Mouse (Mus musculus) limb, embryonic 13.5 days (tissue): ENCODE measurements around the gene Naa80. TPM values are rescaled to one million over a fixed set of nuclear protein-coding genes. Genes with fewer than 3 reads are reported as not detected.

Experiments
- ATAC-seq: fragments of 200-750 bp; cut with Nextera tagmentation; 2 replicates; pipeline ENCODE4 v1.8.0; 2017; ENCODE audit warnings: low read depth, moderate number of reproducible peaks, moderate TSS enrichment; ENCODE audit not compliant: low FRiP score
- H3K27ac ChIP-seq: fragments of 300-500 bp; sonication (generic); 2 replicates; pipeline ENCODE4 v1.5.1; 2015; ENCODE audit warnings: inconsistent platforms, mild to moderate bottlenecking, moderate library complexity
- H3K27me3 ChIP-seq: fragments of 300-500 bp; sonication (generic); 2 replicates; pipeline ENCODE4 v1.6.1; 2015; ENCODE audit warnings: mild to moderate bottlenecking, inconsistent platforms
- H3K36me3 ChIP-seq: fragments of 300-500 bp; sonication (generic); 2 replicates; pipeline ENCODE4 v1.6.1; 2015; ENCODE audit warnings: inconsistent platforms, mild to moderate bottlenecking, moderate library complexity
- H3K4me1 ChIP-seq: fragments of 300-500 bp; sonication (generic); 2 replicates; pipeline ENCODE4 v1.6.1; 2015; ENCODE audit warnings: inconsistent platforms
- H3K4me2 ChIP-seq: fragments of 300-500 bp; sonication (generic); replicated peaks from 2 replicates; pipeline ENCODE4 v1.6.1; 2015; ENCODE audit warnings: inconsistent platforms, mild to moderate bottlenecking, moderate library complexity
- H3K4me3 ChIP-seq: fragments of 300-500 bp; sonication (generic); 2 replicates; pipeline ENCODE4 v1.5.1; 2015; ENCODE audit warnings: moderate library complexity, mild to moderate bottlenecking, inconsistent platforms
- H3K9ac ChIP-seq: fragments of 300-500 bp; sonication (generic); 2 replicates; pipeline ENCODE4 v1.6.1; 2015; ENCODE audit warnings: mild to moderate bottlenecking, inconsistent platforms
- H3K9me3 ChIP-seq: fragments of 300-500 bp; sonication (generic); 2 replicates; pipeline ENCODE4 v1.6.1; 2016; ENCODE audit warnings: inconsistent platforms
- WGBS: fragments of 180-500 bp; shearing (Covaris S2); methylation state at CpG from one replicate; pipeline ENCODE4 v1.1.7; 2015; 5-methylcytosine and 5-hydroxymethylcytosine counted together
- polyA plus RNA-seq: library from polyadenylated mRNA; unstranded; fragments of >200 nt; fragmentation: Nextera tagmentation; extraction: Ambion mirVana; gene quantifications from 2 replicates; pipeline ENCODE4 v1.2.1, GENCODE M21; 2015

Naa80 gene
- polyA plus RNA-seq, 1 experiment from 2014 or later = 19.6 TPM

GRCm38 (mm10) chr9:107629411-107629730 is 50.7 kb downstream of the Naa80 start:
- no peaks in the 10 kb centered on the region for H3K27me3 ChIP-seq
- peak overlapping the region; percentile 55; the same call in 1 of the 2 replicates for H3K27ac ChIP-seq
- no peak for ATAC-seq
- peak overlapping the region; percentile 35; the same call in 1 of the 2 replicates for H3K9ac ChIP-seq
- H3K9me3 ChIP-seq = no peaks in the 10 kb centered on the region
- peaks cover 43% of the 10 kb centered on the region for H3K36me3 ChIP-seq
- no peak overlapping the region for H3K4me3 ChIP-seq
- peak overlapping the region; percentile 100 for H3K4me2 ChIP-seq
- 30% methylated on average over 4 of the region's 4 CpGs for WGBS
- peaks cover 81% of the 10 kb centered on the region for H3K4me1 ChIP-seq

DNA sequence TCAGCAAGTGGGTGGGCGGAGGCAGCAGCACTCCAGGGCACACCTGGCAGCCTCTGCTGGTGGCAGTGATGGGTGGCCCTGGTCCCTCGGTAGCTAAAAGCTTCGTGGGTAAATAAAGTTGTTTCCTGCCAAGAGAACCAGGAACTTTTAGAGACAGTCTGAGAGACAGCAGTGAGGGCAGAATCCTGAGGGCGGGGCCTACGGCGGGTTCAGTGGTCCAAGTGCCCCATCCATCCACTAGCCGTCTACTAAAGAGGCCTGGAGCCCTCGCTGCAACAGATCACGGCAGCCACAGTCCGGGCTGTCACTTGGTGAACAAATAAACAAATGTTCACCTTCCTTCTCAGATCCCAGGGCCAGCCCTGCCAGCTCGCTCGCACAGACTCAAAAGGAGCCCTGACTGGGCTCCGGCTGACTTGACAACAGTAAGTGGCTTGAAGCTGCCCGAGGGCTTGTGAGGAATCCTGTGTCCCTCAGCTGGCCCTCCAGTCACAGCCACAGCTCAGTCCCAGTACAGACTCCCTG is 51.3 kb downstream of the Naa80 start:
- Histone ChIP-seq H3K9me3 (no peaks in the 10 kb centered on the region), H3K27ac (peak overlapping the region; percentile 92), H3K27me3 (no peaks in the 10 kb centered on the region), H3K36me3 (peaks cover 37% of the 10 kb centered on the region), H3K4me2 (peak overlapping the region; percentile 100), H3K4me3 (peak overlapping the region; percentile 16), H3K4me1 (peaks cover 81% of the 10 kb centered on the region), H3K9ac (peak overlapping the region; percentile 59)
- WGBS = 13% methylated on average over 14 of the region's 14 CpGs
- ATAC-seq = no peak

DNA sequence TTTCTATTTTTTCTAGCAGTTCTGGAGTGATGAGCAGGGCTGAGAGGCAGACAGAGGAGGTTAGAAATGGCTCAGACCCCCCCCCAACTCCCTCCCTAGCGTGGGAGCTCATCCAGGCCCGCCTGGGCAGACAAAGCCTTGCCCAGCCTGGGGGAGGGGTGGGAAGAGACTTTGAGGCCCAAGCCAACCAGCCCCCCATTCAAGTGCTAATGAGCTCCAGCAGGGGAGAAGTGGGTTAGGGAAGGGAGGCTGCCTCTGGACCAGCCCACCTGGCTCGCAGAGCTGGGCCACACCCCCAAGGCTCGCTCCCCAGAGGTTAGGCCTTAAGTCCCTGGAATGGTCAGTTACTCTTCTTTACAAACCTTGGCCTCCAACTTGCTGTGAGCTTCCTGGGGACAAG is 51.9 kb downstream of the Naa80 start:
- Histone ChIP-seq H3K4me1 (peaks cover 81% of the 10 kb centered on the region), H3K4me3 (peak overlapping the region; percentile 16), H3K4me2 (peak overlapping the region; percentile 100), H3K27ac (peak overlapping the region; percentile 92), H3K9me3 (no peaks in the 10 kb centered on the region), H3K9ac (peak overlapping the region; percentile 59), H3K27me3 (no peaks in the 10 kb centered on the region), H3K36me3 (peaks cover 31% of the 10 kb centered on the region)
- 10% methylated on average over 4 of the region's 4 CpGs for WGBS
- ATAC-seq = no peak

GRCm38 (mm10) chr9:107631311-107631826 is 52.7 kb downstream of the Naa80 start:
- H3K9ac ChIP-seq = peak overlapping the region; percentile 93; the same call in 1 of the 2 replicates
- no peak for ATAC-seq
- 71% methylated on average over 9 of the region's 9 CpGs for WGBS
- peaks cover 80% of the 10 kb centered on the region for H3K4me1 ChIP-seq
- peak overlapping the region; percentile 92; the same call in 1 of the 2 replicates for H3K4me3 ChIP-seq
- peaks cover 30% of the 10 kb centered on the region; the same call in 1 of the 2 replicates for H3K36me3 ChIP-seq
- peak overlapping the region; percentile 92; the same call in 1 of the 2 replicates for H3K27ac ChIP-seq
- no peaks in the 10 kb centered on the region for H3K9me3 ChIP-seq
- no peaks in the 10 kb centered on the region for H3K27me3 ChIP-seq
- H3K4me2 ChIP-seq = peak overlapping the region; percentile 100

DNA sequence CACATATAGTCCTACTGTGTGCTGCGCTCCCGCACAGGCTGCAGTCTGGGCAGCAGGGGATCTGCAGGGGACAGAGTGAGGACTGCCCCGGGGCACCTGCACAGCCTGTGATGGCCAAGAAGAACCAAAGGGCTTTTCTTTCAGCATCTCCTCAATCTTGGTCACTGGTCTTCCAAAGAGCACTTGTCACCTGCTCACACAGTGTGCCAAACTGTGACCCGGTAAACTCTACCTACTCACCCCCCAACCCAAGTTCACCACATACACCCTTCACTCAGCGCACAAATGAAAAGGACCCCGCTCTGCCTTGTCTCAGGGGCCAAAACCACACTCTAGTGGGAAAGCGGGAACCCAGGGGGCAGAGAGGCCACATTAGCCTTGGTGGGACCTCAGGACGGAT is 53.2 kb downstream of the Naa80 start:
- Histone ChIP-seq H3K4me2 (peak overlapping the region; percentile 100), H3K27ac (peak overlapping the region; percentile 92; the same call in 1 of the 2 replicates), H3K27me3 (no peaks in the 10 kb centered on the region), H3K4me1 (peaks cover 79% of the 10 kb centered on the region), H3K36me3 (peaks cover 30% of the 10 kb centered on the region; the same call in 1 of the 2 replicates), H3K9ac (peak overlapping the region; percentile 93; the same call in 1 of the 2 replicates), H3K4me3 (peak overlapping the region; percentile 92), H3K9me3 (no peaks in the 10 kb centered on the region)
- no peak for ATAC-seq
- 91% methylated on average over 8 of the region's 8 CpGs for WGBS

DNA sequence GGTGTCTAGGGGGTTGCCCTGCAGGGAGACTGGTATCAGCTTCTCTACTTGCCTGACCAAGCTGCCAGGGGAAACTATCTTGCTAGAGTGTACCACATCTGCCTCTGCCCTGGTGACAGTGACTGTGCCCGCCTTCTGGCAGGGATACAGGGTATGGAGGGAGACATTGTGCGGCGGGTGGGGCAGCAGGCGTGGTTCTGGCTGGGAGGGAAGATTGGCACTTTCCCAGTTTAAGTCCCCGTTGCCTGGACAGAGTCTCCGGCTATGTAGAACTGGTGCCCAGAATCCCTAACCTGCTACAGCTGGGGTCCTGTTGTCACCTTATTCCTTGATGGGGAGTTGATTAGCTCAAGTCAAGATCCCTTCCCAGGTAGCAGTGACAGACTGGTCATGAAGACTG is 53.8 kb downstream of the Naa80 start:
- peak overlapping the region; percentile 93 for H3K9ac ChIP-seq
- ATAC-seq = no peak
- peaks cover 79% of the 10 kb centered on the region for H3K4me1 ChIP-seq
- WGBS = 57% methylated on average over 6 of the region's 6 CpGs
- H3K9me3 ChIP-seq = no peaks in the 10 kb centered on the region
- peak overlapping the region; percentile 100 for H3K4me2 ChIP-seq
- peaks cover 29% of the 10 kb centered on the region; the same call in 1 of the 2 replicates for H3K36me3 ChIP-seq
- H3K27ac ChIP-seq = peak overlapping the region; percentile 88
- peak overlapping the region; percentile 92 for H3K4me3 ChIP-seq
- H3K27me3 ChIP-seq = no peaks in the 10 kb centered on the region

GRCm38 (mm10) chr9:107633091-107633660 is 54.5 kb downstream of the Naa80 start:
- Histone ChIP-seq H3K4me2 (peak overlapping the region; percentile 100), H3K27me3 (no peaks in the 10 kb centered on the region), H3K36me3 (peaks cover 24% of the 10 kb centered on the region; the same call in 1 of the 2 replicates), H3K4me3 (peak overlapping the region; percentile 92), H3K27ac (peak overlapping the region; percentile 88), H3K9me3 (no peaks in the 10 kb centered on the region), H3K9ac (peak overlapping the region; percentile 93), H3K4me1 (peaks cover 74% of the 10 kb centered on the region)
- ATAC-seq = peak; percentile 16; the same call in 1 of the 2 replicates
- 1% methylated on average over 31 of the region's 33 CpGs for WGBS

Other genes starting within 250 kb of the Naa80 start
- 12.6 and 14.4 TPM in 2 replicates for gene Hemk1, start 240.5 kb upstream of the Naa80 start, polyA plus RNA-seq
- gene 6430571L13Rik, start 238.3 kb upstream of the Naa80 start, polyA plus RNA-seq = 1.1 TPM in 2 replicates
- 0.56 and 0.68 TPM in 2 replicates for gene Cacna2d2, start 179.3 kb upstream of the Naa80 start, polyA plus RNA-seq
- gene Tmem115, start 44.9 kb upstream of the Naa80 start, polyA plus RNA-seq = 46.9 and 47.8 TPM in 2 replicates
- 21.1 and 21.2 TPM in 2 replicates for gene Cyb561d2, start 36.7 kb upstream of the Naa80 start, polyA plus RNA-seq
- 41.8 and 44.2 TPM in 2 replicates for gene Nprl2, start 36.7 kb upstream of the Naa80 start, polyA plus RNA-seq
- gene Zmynd10, start 31.6 kb upstream of the Naa80 start, polyA plus RNA-seq = 1.7 and 2.1 TPM in 2 replicates
- 77.1 and 83.2 TPM in 2 replicates for gene Rassf1, start 27.3 kb upstream of the Naa80 start, polyA plus RNA-seq
- 43.7 and 46.5 TPM in 2 replicates for gene Tusc2, start 15.6 kb upstream of the Naa80 start, polyA plus RNA-seq
- gene Hyal2, start 10.9 kb upstream of the Naa80 start, polyA plus RNA-seq = 127 and 130 TPM in 2 replicates
- 13.4 and 15.5 TPM in 2 replicates for gene Hyal1, start 2.0 kb upstream of the Naa80 start, polyA plus RNA-seq
- 1.5 and 1.7 TPM in 2 replicates for gene Hyal3, start 1.9 kb downstream of the Naa80 start, polyA plus RNA-seq
- gene Ifrd2, start 8.8 kb downstream of the Naa80 start, polyA plus RNA-seq = 44.3 and 49.5 TPM in 2 replicates
- gene Sema3b, start 30.3 kb downstream of the Naa80 start, polyA plus RNA-seq = 8.0 and 8.6 TPM in 2 replicates
- 383 and 392 TPM in 2 replicates for gene Gnai2, start 56.5 kb downstream of the Naa80 start, polyA plus RNA-seq
- 4.3 and 5.3 TPM in 2 replicates for gene Slc38a3, start 90.6 kb downstream of the Naa80 start, polyA plus RNA-seq
- gene Gnat1, start 100.8 kb downstream of the Naa80 start, polyA plus RNA-seq = 0.74 and 1.0 TPM in 2 replicates
- 31.8 and 32.1 TPM in 2 replicates for gene Sema3f, start 131.6 kb downstream of the Naa80 start, polyA plus RNA-seq
- 257 and 270 TPM in 2 replicates for gene Rbm5, start 192.1 kb downstream of the Naa80 start, polyA plus RNA-seq